Mouse (Mus musculus): Measurements from ENCODE around the gene Spef1.

Spef1 gene

DNA sequence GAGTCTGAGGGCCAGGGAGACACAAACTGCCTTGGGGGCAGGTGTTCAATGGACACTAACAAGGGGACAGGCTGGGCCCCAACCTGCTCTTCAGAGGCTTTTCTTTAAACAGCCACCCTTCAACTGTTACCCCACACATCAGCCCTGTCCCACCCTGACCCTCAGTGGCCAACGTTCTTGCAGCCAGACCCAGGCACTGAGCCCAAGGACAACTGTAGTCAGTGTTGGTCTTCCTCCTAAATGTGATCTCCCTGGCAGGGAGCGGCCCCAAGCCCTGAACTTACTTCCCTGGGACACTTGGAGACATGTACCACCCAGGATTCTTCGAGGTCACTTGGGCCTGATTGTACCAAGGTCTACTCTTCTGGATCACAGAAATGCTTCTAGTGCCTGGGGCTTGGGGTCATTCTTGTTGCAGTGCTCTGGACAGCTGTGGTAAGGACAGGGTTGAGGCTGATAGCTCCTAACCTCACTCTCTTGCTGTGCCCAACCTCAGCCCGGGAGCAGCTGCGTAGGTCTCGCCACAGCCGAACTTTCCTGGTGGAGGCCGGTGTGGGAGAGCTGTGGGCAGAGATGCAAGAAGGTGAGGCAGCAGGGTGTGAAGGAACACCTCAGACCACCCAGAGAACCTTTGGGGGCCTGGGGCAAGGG is 45.6 kb downstream of the Spef1 start:
- ATAC-seq (ENCODE audit: low TSS enrichment) = no peak

DNA sequence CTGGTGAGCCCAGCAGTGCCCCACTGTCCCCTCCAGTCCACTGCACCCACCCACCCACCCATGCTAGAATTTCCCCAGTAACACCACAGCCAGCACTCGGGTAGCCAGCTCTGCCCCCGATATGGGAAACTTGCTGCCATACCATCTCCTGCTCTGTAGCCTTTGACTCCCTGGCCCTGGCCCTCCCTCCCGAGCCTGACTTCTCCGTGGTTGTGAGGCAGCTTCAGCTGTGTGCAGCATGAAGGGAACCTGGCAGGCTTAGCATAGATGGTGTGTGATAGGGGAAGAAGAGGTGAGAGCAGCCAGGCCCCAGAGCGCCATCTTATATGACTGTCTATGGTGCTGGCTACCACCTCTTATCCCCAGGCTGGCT is 46.6 kb downstream of the Spef1 start:
- no peak for ATAC-seq (ENCODE audit: low TSS enrichment)

DNA sequence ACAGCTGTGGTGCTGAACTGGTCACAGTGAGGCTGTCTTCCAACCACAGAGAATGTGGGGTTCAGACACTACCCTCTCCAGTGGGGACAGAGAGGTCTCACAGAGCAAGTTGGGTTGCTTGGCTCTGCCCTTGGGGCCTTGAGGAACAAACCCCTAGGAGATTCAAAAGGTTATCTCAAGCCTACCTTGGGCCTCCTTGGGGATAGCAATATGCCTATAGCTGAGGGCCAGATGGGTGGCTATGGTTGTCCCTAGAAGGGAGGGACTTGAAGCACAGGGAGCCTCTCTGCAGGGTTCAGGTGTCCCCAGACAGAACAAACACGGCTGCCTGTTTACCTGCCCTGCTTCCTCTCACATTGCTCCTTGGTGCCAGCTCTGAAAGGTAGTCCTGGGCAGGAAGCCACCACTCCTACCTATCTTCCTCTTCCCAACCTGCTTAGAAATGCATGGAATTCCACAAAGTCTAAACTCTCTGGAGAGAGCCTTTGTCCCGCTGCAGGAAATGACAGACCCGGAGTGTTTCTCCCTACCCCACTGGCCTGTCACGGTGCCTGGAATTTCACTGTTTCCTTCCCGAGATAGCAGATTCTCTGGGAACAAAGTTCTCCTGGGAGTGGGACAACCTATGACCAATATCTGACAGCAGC is 47.1 kb downstream of the Spef1 start:
- no peak for ATAC-seq (ENCODE audit: low TSS enrichment)

DNA sequence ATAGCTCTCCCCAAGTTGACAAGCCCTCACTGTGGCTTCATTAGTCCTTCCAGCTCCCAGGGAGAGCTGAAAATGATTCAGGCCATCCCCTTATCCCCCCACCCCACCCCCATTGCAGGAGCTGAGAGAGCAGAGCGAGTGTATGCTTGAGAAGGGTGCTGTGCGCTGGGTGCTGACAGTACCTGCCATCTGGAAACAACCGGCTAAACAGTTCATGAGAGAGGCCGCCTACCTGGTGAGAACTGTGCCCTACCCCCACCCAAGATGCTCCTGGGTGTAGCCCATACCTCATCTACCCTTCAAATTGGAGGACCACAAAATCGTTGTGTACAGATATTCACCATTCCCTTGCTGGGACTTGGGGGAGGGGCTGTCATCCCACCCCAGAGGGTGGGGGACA is 47.8 kb downstream of the Spef1 start:
- no peak for ATAC-seq (ENCODE audit: low TSS enrichment)

DNA sequence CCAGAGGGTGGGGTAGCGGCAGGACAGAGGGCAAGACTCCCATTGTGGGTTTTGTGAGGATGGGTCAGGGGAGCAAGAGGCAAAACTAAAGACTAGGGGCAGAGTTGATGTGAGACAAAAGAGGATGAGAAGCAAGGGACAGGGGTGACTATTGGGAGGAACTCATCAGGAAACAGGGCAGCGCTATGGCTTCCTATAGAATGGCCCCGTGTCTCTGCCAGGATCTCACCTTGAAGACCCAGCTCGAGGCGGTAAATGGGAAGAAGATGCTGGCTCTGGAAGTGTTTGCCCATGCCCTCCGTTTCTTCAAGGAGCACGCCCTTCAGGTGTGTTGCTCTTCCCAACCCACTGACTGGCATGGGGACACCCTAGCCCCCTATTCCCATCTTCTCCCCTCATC is 48.3 kb downstream of the Spef1 start:
- ATAC-seq (ENCODE audit: low TSS enrichment) = no peak

DNA sequence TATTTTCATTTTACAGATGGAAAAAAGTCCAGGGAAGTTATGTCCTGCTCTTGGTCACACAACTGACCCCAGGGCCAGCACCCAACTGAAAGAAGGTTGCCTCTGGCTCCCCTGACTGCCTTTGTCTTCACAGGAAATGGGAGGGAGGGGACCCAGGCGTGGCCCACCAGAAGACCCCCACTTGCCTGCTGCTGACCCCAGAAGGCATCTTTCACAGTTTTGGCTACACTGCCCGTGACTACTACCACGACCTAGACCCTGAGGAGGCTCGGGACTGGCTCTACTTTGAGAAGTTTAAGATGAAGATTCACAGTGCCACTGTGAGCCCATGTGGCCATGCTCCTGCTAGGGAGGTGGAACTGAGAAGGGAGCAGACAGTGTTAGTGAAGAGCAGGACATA is 48.8 kb downstream of the Spef1 start:
- no peak for ATAC-seq (ENCODE audit: low TSS enrichment)

DNA sequence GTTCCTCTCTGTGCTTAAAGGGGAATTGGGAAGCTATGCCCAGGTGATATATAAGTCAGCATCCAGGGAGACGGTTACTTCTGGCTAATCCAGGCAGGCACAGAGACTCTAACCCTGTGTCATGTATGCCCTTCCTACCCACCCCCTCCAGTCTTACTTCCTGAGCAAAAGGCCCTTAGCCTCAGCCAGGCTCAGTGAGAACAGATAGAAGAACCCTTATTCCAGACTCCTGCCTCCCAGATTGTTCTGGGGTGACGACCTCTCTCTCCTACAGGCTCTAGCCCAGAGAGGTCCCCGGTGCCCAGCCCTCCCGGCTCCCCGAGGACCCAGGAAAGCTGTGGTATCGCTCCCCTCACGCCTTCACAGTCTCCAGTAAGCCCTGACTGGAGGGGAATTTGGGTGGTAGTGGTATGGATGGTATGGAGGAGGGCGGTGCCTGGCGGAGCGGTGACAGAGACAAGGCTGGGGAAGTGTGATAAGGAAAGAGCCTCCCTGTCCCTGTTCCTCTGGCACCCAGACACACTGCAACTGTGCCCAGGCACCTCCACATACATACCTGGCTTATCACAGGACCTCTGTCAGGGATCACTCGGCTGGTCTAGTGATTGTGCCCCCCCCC is 51.5 kb downstream of the Spef1 start:
- no peak for ATAC-seq (ENCODE audit: low TSS enrichment)

DNA sequence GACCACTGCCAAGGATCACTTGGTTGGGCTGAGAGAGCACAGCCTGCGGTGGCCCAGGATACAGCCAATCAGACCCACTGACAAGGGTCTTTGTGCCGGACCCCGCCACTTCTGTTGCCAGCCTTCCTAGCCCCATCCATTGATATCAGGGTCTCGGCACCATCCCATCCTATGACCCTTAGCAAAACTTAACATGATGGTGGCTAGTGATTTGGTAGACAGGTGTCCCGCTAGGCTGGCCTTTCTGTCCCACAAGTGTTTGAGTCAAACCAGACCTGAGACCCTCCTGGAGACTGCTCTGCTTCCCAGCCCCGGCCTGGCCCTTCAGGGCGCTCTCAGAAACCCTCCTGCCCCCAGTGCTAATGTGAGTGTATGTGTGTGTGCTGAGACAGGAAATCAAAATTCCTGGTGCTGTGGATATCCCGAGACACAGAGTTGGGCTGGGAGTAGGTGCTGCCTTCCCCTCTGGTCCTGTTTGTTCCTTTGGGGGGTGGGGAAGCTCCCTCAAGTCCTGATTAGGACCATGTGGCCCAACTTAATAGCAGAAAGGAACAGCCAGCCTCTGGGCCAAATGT is 52.2 kb downstream of the Spef1 start:
- ATAC-seq (ENCODE audit: low TSS enrichment) = no peak

DNA sequence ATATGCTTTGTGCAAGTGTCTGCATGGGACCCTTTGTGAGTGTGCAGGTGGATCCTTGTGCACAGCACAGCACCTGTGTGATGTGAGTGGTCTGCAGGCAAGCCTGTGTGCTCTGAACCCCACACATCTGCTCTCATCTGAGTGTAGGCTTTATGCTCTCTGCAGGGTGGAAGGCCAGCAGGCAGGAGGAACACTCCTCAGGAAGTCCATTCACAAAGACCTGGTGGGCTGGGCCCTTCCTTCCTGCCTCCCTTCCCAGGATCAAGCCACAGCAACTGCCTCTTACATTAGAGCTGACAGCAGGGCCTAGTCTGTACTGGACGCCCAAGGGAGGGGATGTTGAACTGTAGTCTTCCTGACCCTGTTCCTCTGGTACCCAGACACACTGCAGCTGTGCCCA is 52.7 kb downstream of the Spef1 start:
- ATAC-seq (ENCODE audit: low TSS enrichment) = no peak

DNA sequence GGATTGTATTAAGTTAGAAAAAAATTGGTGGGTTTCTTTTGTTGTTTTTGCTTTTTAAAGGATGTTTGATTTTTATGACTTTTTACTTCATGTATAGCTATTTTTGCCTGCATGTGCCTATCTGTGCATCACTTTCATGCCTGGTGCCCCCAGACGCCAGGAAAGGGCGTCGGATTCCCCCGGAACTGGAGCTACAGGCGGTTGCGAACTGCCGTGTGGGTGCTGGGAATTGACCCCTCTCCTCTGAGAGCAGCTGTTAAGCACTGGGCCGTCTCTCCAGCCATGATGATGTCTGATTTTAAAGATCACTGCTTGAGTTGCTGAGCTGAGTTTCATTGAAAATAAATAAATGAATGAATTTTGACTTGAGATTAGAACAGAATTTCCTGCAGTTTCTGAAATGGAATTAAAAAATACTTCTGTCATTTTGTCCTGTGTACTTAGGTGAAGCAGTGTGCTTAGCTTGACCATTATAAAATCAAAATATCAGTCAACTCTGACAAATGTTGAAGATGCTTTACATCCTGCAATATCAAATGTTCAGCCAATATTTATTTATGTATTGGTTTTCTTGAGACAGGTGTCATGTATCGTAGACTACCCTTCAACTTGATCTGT is 54.0 kb downstream of the Spef1 start, which contains the start of gene Gm11037:
TSS of gene Gm11037 (plus strand) at position 568 of the 618 bp plus-strand sequence.
- ATAC-seq (ENCODE audit: low TSS enrichment) = no peak

DNA sequence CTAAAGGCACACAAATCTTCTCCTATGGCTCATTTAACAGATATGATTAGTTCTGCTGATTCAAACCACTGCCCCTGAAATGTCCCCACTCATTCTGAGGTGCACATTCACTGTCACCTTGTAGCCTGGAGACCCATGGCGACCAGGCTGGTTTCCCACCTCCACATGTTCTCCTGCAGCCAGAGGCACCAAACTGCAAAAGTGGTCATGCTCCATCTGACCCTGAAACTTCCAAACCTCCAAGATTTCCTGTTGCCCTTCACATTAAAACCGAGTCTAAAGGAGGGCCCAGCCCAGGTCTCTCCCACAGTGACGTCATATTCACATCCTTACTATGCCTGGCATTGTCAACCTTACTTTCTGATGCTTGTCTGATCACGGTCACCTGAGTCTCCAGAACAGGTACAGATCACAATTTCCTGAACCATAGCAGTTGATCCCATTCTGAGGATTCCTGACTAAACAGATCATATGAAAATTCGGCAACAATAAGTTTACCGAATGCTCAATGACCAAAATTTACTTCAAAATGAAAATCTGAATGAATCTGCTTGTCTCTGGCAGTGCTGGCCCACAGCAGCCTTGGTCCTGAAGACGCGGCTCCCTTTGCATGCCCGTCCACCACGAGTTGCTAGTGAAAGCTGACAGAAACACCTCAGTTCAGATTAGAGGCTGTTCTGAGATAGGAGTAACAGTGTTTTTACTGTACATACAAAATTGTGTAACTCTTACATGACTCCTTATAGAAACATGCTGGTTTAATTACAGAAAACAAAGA is 54.8 kb downstream of the Spef1 start:
- ATAC-seq (ENCODE audit: low TSS enrichment) = no peak

DNA sequence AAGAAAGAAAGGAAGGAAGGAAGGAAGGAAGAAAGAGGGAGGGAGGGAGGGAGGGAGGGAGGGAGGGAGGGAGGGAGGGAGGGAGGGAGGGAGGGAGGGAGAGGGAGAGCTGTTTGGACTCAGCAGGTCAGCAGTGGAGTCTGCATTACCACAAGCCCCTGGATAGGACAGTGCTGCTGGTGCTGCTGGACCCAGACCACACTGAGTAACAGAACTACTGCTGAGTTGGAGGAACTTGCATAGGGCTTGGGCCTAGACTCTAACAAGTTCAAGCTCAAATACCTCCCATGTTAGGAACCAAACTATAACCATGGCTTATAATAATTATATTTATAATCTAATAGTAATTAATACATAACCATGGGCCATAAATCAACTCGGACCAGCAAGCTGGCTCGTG is 56.2 kb downstream of the Spef1 start:
- ATAC-seq (ENCODE audit: low TSS enrichment) = no peak

DNA sequence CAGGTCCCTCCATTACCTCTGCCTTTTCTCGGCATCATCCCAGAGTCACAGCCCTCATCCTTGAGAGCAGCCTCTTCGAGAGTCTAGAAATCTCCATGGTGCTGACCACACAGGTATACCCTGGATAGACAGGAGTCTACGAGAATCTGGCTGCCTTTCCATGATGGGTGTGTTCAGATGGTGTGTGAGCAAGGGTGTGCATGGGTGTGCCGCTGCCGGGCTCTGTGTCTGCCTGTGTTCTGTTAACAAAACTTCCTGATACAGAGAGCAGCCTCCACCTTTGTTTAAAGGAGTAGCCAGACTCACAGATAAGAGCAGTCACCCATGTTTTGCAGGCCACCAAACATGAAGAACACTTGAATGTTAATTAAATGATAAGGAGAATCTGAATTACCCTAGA is 57.2 kb downstream of the Spef1 start:
- ATAC-seq (ENCODE audit: low TSS enrichment) = no peak

DNA sequence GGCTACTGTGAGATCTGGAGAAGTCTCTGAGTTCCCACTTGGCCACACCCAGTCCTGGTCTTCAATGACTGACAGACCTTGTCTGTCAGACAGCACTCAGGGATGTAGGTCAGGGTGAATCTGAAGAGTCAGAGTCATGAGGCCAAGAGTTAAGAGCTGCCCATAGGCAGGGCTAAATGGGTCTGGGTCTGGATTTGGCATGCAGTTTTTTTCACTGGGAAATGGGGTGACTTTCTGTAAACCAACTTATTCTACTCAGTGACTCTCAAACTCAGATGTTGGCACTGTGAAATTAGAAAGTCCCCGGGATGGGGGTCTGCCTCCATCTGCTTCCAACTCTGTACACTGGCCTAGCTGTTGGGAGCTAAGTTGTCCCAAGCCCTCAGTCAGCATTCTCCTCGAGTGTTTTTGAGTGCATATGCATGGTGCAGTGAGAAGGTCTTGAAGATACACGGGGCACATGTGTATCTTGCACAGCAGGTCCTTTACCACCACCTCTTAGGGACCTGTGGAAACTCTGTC is 58.4 kb downstream of the Spef1 start:
- ATAC-seq (ENCODE audit: low TSS enrichment) = no peak

DNA sequence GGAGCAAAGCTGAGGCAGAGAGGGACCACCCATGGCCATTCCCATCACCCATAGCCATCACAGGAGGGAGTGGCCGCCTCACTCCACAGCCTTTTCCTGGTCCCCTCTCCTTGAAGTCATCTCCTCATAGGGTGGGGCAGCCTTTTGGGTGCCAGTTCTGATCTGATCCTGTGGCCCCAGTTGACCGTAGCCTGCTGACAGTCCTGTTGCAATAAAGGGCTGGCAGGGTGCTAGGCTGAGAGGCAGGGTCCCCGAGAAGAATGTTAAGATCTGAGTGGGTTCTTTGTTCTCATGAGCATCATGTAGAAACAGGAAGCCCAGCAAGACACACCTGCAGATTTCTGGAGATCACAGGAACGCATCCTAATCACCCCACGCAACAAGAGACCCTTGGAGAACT is 58.9 kb downstream of the Spef1 start:
- no peak for ATAC-seq (ENCODE audit: low TSS enrichment)

DNA sequence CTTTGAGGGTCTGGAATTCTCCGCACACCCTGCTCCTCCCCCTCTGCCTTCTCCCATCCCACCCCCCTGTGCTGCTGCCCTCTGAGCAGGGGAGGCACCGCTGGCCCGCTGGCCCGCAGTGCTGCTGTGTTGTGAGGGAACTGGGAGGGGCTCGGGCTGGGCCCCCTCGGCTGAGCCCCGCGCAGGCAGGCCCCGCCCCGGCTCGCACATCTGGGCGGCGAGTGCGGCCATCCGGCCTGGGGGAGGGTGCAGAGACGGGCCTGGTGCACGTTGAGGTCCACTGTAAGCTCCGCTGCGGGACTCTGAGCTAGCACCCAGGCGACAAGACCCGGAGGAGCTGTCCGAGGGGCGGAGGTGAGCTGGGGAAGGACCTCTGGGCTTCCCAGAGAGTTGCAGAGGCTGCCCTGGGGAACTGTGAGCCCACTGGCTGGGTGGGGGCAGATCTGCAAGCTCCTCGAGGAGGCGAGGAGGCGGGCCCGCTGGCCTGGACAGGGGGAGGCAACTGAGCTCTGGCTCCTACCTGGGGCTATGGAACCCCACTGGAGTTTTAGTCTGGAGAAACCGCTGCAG is 59.8 kb downstream of the Spef1 start, which contains the start of gene Hspa12b:
TSS of gene Hspa12b (plus strand) at position 120 of the 570 bp plus-strand sequence.
- ATAC-seq (ENCODE audit: low TSS enrichment) = no peak

DNA sequence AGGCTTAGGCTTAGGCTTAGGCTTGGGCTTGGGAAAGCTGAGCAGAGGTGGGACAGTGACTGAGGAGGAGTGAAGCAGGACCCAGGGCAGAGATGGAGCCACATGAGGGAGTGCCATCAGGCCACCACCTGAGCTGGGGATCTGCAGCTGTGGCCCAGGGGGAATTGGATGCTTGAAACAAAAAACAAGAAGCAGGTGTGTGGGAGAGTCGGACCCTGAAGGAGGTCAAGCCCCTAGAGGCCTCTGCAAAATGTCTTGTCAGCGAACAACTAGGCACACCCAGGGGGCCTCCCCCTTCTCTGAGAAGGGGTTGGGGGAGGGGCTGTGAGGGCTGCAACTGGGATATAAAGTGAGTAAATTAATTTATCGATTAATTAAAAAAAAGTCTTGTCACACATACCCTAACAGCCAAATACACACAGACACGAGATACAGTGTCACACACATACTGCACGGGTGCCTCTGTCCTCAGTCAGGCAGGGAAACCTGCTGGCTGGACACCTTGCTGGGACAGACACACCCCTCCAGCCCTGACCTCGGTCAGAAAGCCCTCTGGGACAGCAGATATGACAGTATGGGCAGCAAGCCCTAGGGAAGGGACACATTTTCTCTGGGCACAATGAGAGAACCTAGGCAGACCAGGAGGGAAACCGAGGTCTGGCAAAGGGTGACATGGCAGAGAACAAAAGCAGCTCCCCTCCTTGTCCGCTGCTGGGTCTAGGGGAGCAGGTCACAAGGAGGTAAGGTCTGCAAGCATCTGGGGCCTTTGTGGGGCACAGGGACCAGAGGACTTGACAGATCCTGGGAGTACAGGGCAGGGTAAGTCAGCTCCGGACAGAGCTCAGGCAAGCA is 60.9 kb downstream of the Spef1 start:
- ATAC-seq (ENCODE audit: low TSS enrichment) = no peak

DNA sequence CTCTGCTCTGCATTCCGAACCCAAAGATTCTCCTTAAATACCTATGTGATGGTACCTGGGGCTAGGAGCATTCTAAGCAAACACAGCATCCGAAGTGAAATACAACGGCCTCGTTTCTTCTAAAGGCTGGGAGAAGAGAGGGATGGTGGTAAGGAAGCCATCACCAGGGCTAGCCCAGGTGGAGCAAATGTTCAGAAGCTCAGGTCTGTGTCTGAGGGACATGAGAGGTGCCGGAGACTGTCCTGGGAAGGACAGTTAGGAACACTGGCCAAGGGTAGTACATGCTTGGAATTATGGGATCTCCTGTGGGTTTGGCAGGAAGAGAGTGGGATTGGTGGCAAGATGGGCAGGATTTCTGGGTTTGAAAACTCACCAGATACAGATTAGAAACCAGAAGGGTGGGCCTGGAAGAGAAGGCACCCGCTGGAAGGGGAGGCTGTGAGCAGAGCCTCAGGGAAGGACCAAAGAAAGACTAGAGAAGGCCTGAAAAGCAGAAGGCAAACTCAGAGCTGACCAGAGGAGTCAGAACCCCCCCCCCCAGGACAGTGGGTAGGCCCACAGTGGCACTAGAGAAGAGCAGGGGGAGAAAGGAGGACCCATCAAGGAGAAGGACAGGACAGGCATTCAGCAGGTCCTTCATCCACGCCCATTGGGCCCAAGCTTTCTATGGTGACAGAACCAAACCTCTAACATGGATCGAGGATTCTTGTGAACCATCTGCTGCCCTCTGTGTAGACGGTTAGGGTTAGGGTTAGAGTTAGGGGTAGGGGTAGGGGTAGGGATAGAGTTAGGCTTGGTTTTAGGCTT is 61.7 kb downstream of the Spef1 start:
- ATAC-seq (ENCODE audit: low TSS enrichment) = no peak

DNA sequence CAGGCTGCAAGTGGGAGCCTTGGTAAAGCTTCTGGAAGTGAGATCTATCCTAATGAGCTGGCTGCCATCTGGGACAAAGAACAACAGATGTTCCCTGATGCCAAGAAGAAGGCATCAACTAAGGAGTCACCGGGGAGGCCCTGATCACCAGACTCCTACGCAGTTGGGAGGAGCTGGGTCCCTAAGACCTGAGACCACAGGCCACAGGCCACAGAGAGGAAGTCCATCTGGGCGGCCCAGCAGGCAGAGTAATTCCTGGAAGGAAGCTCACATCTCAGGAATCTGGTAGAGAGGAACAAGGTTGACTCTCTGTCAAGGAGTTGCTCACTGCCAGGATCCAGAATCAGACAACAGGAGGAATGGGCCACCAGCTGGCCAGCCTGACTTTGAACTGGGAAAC is 62.9 kb downstream of the Spef1 start:
- ATAC-seq (ENCODE audit: low TSS enrichment) = no peak
